Mouse (Mus musculus) cerebellum, adult 2 months (tissue): ENCODE results near the gene Traf7. TPM values are rescaled to one million over a fixed set of nuclear protein-coding genes. Genes with fewer than 3 reads are reported as not detected.

ENCODE experiments used
- DNase-seq, 2 experiments: peaks; one replicate each; pipeline ENCODE4 v3.0.0; 2021
- H3K27ac ChIP-seq: fragments of 200-500 bp; 2 replicates; pipeline ENCODE4 v1.5.1; 2012; ENCODE audit warnings: low read length, control low read depth, inconsistent platforms; ENCODE audit not compliant: insufficient read depth
- H3K27me3 ChIP-seq: fragments of 200-500 bp; 2 replicates; pipeline ENCODE4 v1.6.1; 2012; ENCODE audit warnings: inconsistent platforms, mild to moderate bottlenecking, low read length, moderate library complexity; ENCODE audit not compliant: control insufficient read depth, insufficient read depth
- H3K4me1 ChIP-seq: fragments of 200-500 bp; 2 replicates; pipeline ENCODE4 v1.6.1; 2011; ENCODE audit warnings: low read length; ENCODE audit not compliant: control insufficient read depth, insufficient read depth
- H3K4me3 ChIP-seq: fragments of 200-500 bp; replicated peaks from 2 replicates; pipeline ENCODE3; 2011; ENCODE audit warnings: mild to moderate bottlenecking, low read depth, low read length, control low read depth; ENCODE audit not compliant: insufficient read depth
- CTCF ChIP-seq: fragments of 200-500 bp; IDR thresholded peaks from 2 replicates; pipeline ENCODE4 v1.5.1; 2011; ENCODE audit warnings: low read depth, mild to moderate bottlenecking, control low read depth, low read length, moderate library complexity, borderline replicate concordance; ENCODE audit not compliant: insufficient read depth
- POLR2A ChIP-seq: fragments of 200-500 bp; IDR thresholded peaks from 2 replicates; pipeline ENCODE4 v1.6.1; 2011; ENCODE audit warnings: low read length, control low read depth, borderline replicate concordance; ENCODE audit not compliant: insufficient read depth
- WGBS: fragments of 180-500 bp; shearing (Covaris S2); methylation state at CpG from one replicate; pipeline ENCODE4 v1.1.7; 2018; 5-methylcytosine and 5-hydroxymethylcytosine counted together
- polyA plus RNA-seq: library from polyadenylated mRNA; depleted of rRNA; stranded (reverse); fragments of >200 nt; gene quantifications from 2 replicates; pipeline ENCODE4 v1.2.3, GENCODE M21; 2012

Gene Traf7
- polyA plus RNA-seq, 1 experiment, result 197 TPM

- 51% methylated on average over 4 of the region's 4 CpGs for WGBS
- Histone ChIP-seq H3K4me1 (peaks cover 45% of the 10 kb centered on the region), H3K27ac (no peak overlapping the region), H3K4me3 (no peak overlapping the region), H3K27me3 (no peaks in the 10 kb centered on the region)
- TF ChIP-seq POLR2A (no peak), CTCF (no peak)
- no peak for DNase-seq
Measured at GRCm38 (mm10) chr17:24564422-24564821, 36.7 kb upstream of the Traf7 start.

- no peak overlapping the region for H3K27ac ChIP-seq
- DNase-seq, result no peak
- H3K4me3 ChIP-seq, result no peak overlapping the region
- peaks cover 50% of the 10 kb centered on the region for H3K4me1 ChIP-seq
- TF ChIP-seq POLR2A (no peak), CTCF (no peak)
- no peaks in the 10 kb centered on the region for H3K27me3 ChIP-seq
- WGBS, result 74% methylated on average over 5 of the region's 5 CpGs
Measured at GRCm38 (mm10) chr17:24563638-24564037, 35.9 kb upstream of the Traf7 start.

GRCm38 (mm10) chr17:24561592-24561991 lies 33.9 kb upstream of the Traf7 start:
- Histone ChIP-seq H3K27me3 (no peaks in the 10 kb centered on the region), H3K4me3 (no peak overlapping the region), H3K4me1 (peaks cover 55% of the 10 kb centered on the region), H3K27ac (no peak overlapping the region)
- DNase-seq, result no peak
- WGBS, result 87% methylated on average over 2 of the region's 2 CpGs
- TF ChIP-seq POLR2A (no peak), CTCF (no peak)

GRCm38 (mm10) chr17:24560301-24561028 lies 32.7 kb upstream of the Traf7 start:
- no peaks in the 10 kb centered on the region for H3K27me3 ChIP-seq
- H3K4me1 ChIP-seq, result peaks cover 45% of the 10 kb centered on the region
- peak; percentile 64 to 87 for DNase-seq
- H3K27ac ChIP-seq, result peak overlapping the region; percentile 86
- no peak overlapping the region for H3K4me3 ChIP-seq
- 12% methylated on average over 5 of the region's 5 CpGs for WGBS
- TF ChIP-seq CTCF (no peak), POLR2A (no peak)

- Histone ChIP-seq H3K27me3 (no peaks in the 10 kb centered on the region), H3K27ac (peak overlapping the region; percentile 68), H3K4me3 (no peak overlapping the region), H3K4me1 (peaks cover 45% of the 10 kb centered on the region)
- TF ChIP-seq CTCF (no peak), POLR2A (no peak)
- DNase-seq, result no peak
- 71% methylated on average over 3 of the region's 3 CpGs for WGBS
Measured at GRCm38 (mm10) chr17:24559146-24559545, 31.4 kb upstream of the Traf7 start.

- DNase-seq, result no peak
- Histone ChIP-seq H3K27ac (peak overlapping the region; percentile 82), H3K4me3 (no peak overlapping the region), H3K4me1 (peaks cover 45% of the 10 kb centered on the region), H3K27me3 (no peaks in the 10 kb centered on the region)
- WGBS, result 30% methylated on average over 4 of the region's 4 CpGs
- TF ChIP-seq POLR2A (no peak), CTCF (no peak)
Measured at GRCm38 (mm10) chr17:24558600-24559099, 30.9 kb upstream of the Traf7 start.

- 56% methylated on average over 7 of the region's 7 CpGs for WGBS
- Histone ChIP-seq H3K4me3 (no peak overlapping the region), H3K4me1 (peaks cover 49% of the 10 kb centered on the region), H3K27me3 (no peaks in the 10 kb centered on the region), H3K27ac (0 out of 2 replicates have a peak overlapping the region, but pooled peaks have one; percentile 2)
- DNase-seq, result no peak
- TF ChIP-seq POLR2A (no peak), CTCF (no peak)
Measured at GRCm38 (mm10) chr17:24557091-24557490, 29.4 kb upstream of the Traf7 start.

GRCm38 (mm10) chr17:24551050-24551444 lies 23.3 kb upstream of the Traf7 start:
- peak overlapping the region; percentile 70 for H3K4me3 ChIP-seq
- H3K4me1 ChIP-seq, result peaks cover 13% of the 10 kb centered on the region
- peak overlapping the region; percentile 90; the same call in 1 of the 2 replicates for H3K27ac ChIP-seq
- no peaks in the 10 kb centered on the region for H3K27me3 ChIP-seq
- WGBS, result 11% methylated on average over 3 of the region's 3 CpGs
- TF ChIP-seq CTCF (no peak), POLR2A (no peak)
- DNase-seq, result no peak
